Comparison of ENCODE assay signal across 8 mouse cellular contexts in genomic region chr7:16845820-16846167, GRCm38 (mm10). TPM values are rescaled to one million over a fixed set of nuclear protein-coding genes. Genes with fewer than 3 reads are reported as not detected.
DNase-seq lines count a peak whose midpoint lies in the region; ATAC-seq and TF ChIP-seq lines count a peak whose summit lies in the region.

No protein-coding gene starts in this region.

- no peaks in the 10 kb centered on the region for H3K9me3 ChIP-seq in megakaryocyte, embryonic 14.5 days
- H3K9me3 ChIP-seq in intestine, postnatal 0 days (ENCODE audit: control insufficient read depth): no peaks in the 10 kb centered on the region
- no peaks in the 10 kb centered on the region for H3K9me3 ChIP-seq in neural tube, embryonic 15.5 days (replicated peaks)

- H3K27me3 ChIP-seq in megakaryocyte, embryonic 14.5 days (replicated peaks): no peaks in the 10 kb centered on the region
- H3K27me3 ChIP-seq in intestine, postnatal 0 days (replicated peaks; ENCODE audit: control insufficient read depth, insufficient read depth, low read length): no peaks in the 10 kb centered on the region
- no peaks in the 10 kb centered on the region for H3K27me3 ChIP-seq in neural tube, embryonic 15.5 days (replicated peaks)

- 48% methylated on average over 10 of the region's 10 CpGs for WGBS in intestine, postnatal 0 days
- 40% methylated on average over 10 of the region's 10 CpGs for WGBS in neural tube, embryonic 15.5 days

- peak overlapping the region; percentile 92 for H3K4me3 ChIP-seq in gastrocnemius, adult 2 months
- H3K4me3 ChIP-seq in megakaryocyte, embryonic 14.5 days (replicated peaks): peak overlapping the region; percentile 93
- H3K4me3 ChIP-seq in intestine, postnatal 0 days (ENCODE audit: low read depth, low read length): peak overlapping the region; percentile 76
- H3K4me3 ChIP-seq in neural tube, embryonic 15.5 days (replicated peaks): 0 out of 2 replicates have a peak overlapping the region, but pooled peaks have one; percentile 59

- no peak for ATAC-seq in megakaryocyte, adult 5-6 weeks (ENCODE audit: poor library complexity, severe bottlenecking)
- ATAC-seq in intestine, postnatal 0 days: 0 out of 2 replicates have a peak, but pooled peaks have one; percentile 7
- no peak for ATAC-seq in neural tube, embryonic 15.5 days (ENCODE audit: low FRiP score)
- no peak for ATAC-seq in granulocyte monocyte progenitor cell, adult 5-6 weeks (replicated peaks; ENCODE audit: poor library complexity, severe bottlenecking)

- peak overlapping the region; percentile 93 for H3K27ac ChIP-seq in gastrocnemius, adult 2 months
- H3K27ac ChIP-seq in intestine, postnatal 0 days (ENCODE audit: low read depth, low read length): peak overlapping the region; percentile 76
- H3K27ac ChIP-seq in neural tube, embryonic 15.5 days (replicated peaks): no peak overlapping the region

- peak overlapping the region; percentile 84 for H3K4me2 ChIP-seq in intestine, postnatal 0 days (replicated peaks; ENCODE audit: low read depth)
- peak overlapping the region; percentile 98 for H3K4me2 ChIP-seq in neural tube, embryonic 15.5 days

- intact Hi-C loops in gastrocnemius, adult 2 months (cut with DNase I): no loop called here

- H3K9ac ChIP-seq in intestine, postnatal 0 days (ENCODE audit: low read depth, low read length): no peak overlapping the region
- no peak overlapping the region for H3K9ac ChIP-seq in neural tube, embryonic 15.5 days (replicated peaks)

- DNase-seq in gastrocnemius, adult 2 months: no peak
- no peak for DNase-seq in gastrocnemius, postnatal 10 days
- no peak for DNase-seq in cerebellum, adult 11-12 months

- TF ChIP-seq CTCF in gastrocnemius, adult 2 months (IDR thresholded peaks at IDR 0.05): no peak
- no peak for TF ChIP-seq CTCF in intestine, postnatal 0 days (IDR thresholded peaks at IDR 0.05; ENCODE audit: low read depth)

- H3K4me1 ChIP-seq in megakaryocyte, embryonic 14.5 days: peaks cover 67% of the 10 kb centered on the region
- H3K4me1 ChIP-seq in intestine, postnatal 0 days (replicated peaks; ENCODE audit: control insufficient read depth, insufficient read depth, low read length): no peaks in the 10 kb centered on the region
- peaks cover 45% of the 10 kb centered on the region for H3K4me1 ChIP-seq in neural tube, embryonic 15.5 days

- peaks cover 66% of the 10 kb centered on the region for H3K36me3 ChIP-seq in megakaryocyte, embryonic 14.5 days (replicated peaks; ENCODE audit: low read length)
- peaks cover 28% of the 10 kb centered on the region for H3K36me3 ChIP-seq in intestine, postnatal 0 days (ENCODE audit: control insufficient read depth, insufficient read depth)
- H3K36me3 ChIP-seq in neural tube, embryonic 15.5 days: peaks cover 29% of the 10 kb centered on the region

RNA-seq across cellular contexts. Expression of gene Prkd2, which starts 3.1 kb away (rescaled TPM):
- 1 to 10 TPM; 3.9 to 8.2 TPM for total RNA-seq in gastrocnemius, adult 2 months (2021)
- 10 to 100 TPM in 1 of 2 experiments, 1 to 10 TPM in 1; 9.8 to 14.0 TPM for total RNA-seq in gastrocnemius, postnatal 10 days (2021)
- 54.4 and 70.1 TPM in 2 replicates for polyA plus RNA-seq in megakaryocyte, embryonic 14.5 days (2012; ENCODE audit: insufficient read depth, low replicate concordance)
- 8.8 and 14.0 TPM in 2 replicates for total RNA-seq in megakaryocyte, adult 5-6 weeks (2015)
- 9.4 and 10.1 TPM in 2 replicates for total RNA-seq in megakaryocyte, adult 5-6 weeks (2017)
- 9.2 and 11.2 TPM in 2 replicates for polyA plus RNA-seq in intestine, postnatal 0 days (2015; fragmentation: Nextera tagmentation; extraction: Ambion mirVana)
- polyA plus RNA-seq in neural tube, embryonic 15.5 days (2015; fragmentation: Nextera tagmentation; extraction: Ambion mirVana): 5.0 and 8.4 TPM in 2 replicates
- 9.6 and 14.6 TPM in 2 replicates for total RNA-seq in granulocyte monocyte progenitor cell, adult 5-6 weeks (2014; fragmentation: Nextera tagmentation)
- 3.4 and 11.9 TPM in 2 replicates for total RNA-seq in granulocyte monocyte progenitor cell, adult 5-6 weeks (2017)

RNA-seq across cellular contexts. Expression of gene Fkrp, which starts 29.3 kb away (rescaled TPM):
- 10 to 100 TPM; 51.2 to 58.3 TPM for total RNA-seq in gastrocnemius, adult 2 months (2021)
- total RNA-seq in gastrocnemius, postnatal 10 days (2021): 10 to 100 TPM; 23.2 to 23.3 TPM
- 14.8 and 21.1 TPM in 2 replicates for polyA plus RNA-seq in megakaryocyte, embryonic 14.5 days (2012; ENCODE audit: insufficient read depth, low replicate concordance)
- 8.1 and 12.4 TPM in 2 replicates for total RNA-seq in megakaryocyte, adult 5-6 weeks (2015)
- 8.1 and 10.6 TPM in 2 replicates for total RNA-seq in megakaryocyte, adult 5-6 weeks (2017)
- polyA plus RNA-seq in intestine, postnatal 0 days (2015; fragmentation: Nextera tagmentation; extraction: Ambion mirVana): 12.3 and 12.7 TPM in 2 replicates
- polyA plus RNA-seq in neural tube, embryonic 15.5 days (2015; fragmentation: Nextera tagmentation; extraction: Ambion mirVana): 48.4 and 50.4 TPM in 2 replicates
- 8.1 and 10.5 TPM in 2 replicates for total RNA-seq in granulocyte monocyte progenitor cell, adult 5-6 weeks (2014; fragmentation: Nextera tagmentation)
- 9.3 and 11.0 TPM in 2 replicates for total RNA-seq in granulocyte monocyte progenitor cell, adult 5-6 weeks (2017)

RNA-seq across cellular contexts. Expression of gene Dact3, which starts 29.3 kb away (rescaled TPM):
- total RNA-seq in gastrocnemius, adult 2 months (2021): 1 to 10 TPM in 1 of 2 experiments, under 1 TPM in 1; 0.99 to 1.7 TPM
- 10 to 100 TPM in 1 of 2 experiments, 1 to 10 TPM in 1; 9.5 to 10.9 TPM for total RNA-seq in gastrocnemius, postnatal 10 days (2021)
- 3.3 and 10.9 TPM in 2 replicates for polyA plus RNA-seq in megakaryocyte, embryonic 14.5 days (2012; ENCODE audit: insufficient read depth, low replicate concordance)
- 0.09 and 0.23 TPM in 2 replicates for total RNA-seq in megakaryocyte, adult 5-6 weeks (2015)
- 0.15 and 0.16 TPM in 2 replicates for total RNA-seq in megakaryocyte, adult 5-6 weeks (2017)
- 3.4 and 3.7 TPM in 2 replicates for polyA plus RNA-seq in intestine, postnatal 0 days (2015; fragmentation: Nextera tagmentation; extraction: Ambion mirVana)
- polyA plus RNA-seq in neural tube, embryonic 15.5 days (2015; fragmentation: Nextera tagmentation; extraction: Ambion mirVana): 3.7 and 4.8 TPM in 2 replicates
- total RNA-seq in granulocyte monocyte progenitor cell, adult 5-6 weeks (2014; fragmentation: Nextera tagmentation): not detected in 2 replicates
- total RNA-seq in granulocyte monocyte progenitor cell, adult 5-6 weeks (2017): 0.31 and 0.69 TPM in 2 replicates

RNA-seq across cellular contexts. Expression of gene Strn4, which starts 30.1 kb away (rescaled TPM):
- total RNA-seq in gastrocnemius, adult 2 months (2021): 10 to 100 TPM; 16.2 to 16.6 TPM
- 10 to 100 TPM; 42.3 to 46.1 TPM for total RNA-seq in gastrocnemius, postnatal 10 days (2021)
- polyA plus RNA-seq in megakaryocyte, embryonic 14.5 days (2012; ENCODE audit: insufficient read depth, low replicate concordance): 83.0 and 118 TPM in 2 replicates
- total RNA-seq in megakaryocyte, adult 5-6 weeks (2015): 25.7 and 27.6 TPM in 2 replicates
- total RNA-seq in megakaryocyte, adult 5-6 weeks (2017): 45.9 and 50.0 TPM in 2 replicates
- 33.7 and 35.8 TPM in 2 replicates for polyA plus RNA-seq in intestine, postnatal 0 days (2015; fragmentation: Nextera tagmentation; extraction: Ambion mirVana)
- polyA plus RNA-seq in neural tube, embryonic 15.5 days (2015; fragmentation: Nextera tagmentation; extraction: Ambion mirVana): 139 and 156 TPM in 2 replicates
- 36.8 and 50.4 TPM in 2 replicates for total RNA-seq in granulocyte monocyte progenitor cell, adult 5-6 weeks (2014; fragmentation: Nextera tagmentation)
- total RNA-seq in granulocyte monocyte progenitor cell, adult 5-6 weeks (2017): 47.0 and 63.5 TPM in 2 replicates

RNA-seq across cellular contexts. Expression of gene Gng8, which starts 45.8 kb away (rescaled TPM):
- total RNA-seq in gastrocnemius, adult 2 months (2021): not detected
- total RNA-seq in gastrocnemius, postnatal 10 days (2021): 1 to 10 TPM; 1.3 to 2.7 TPM
- not detected in 2 replicates for polyA plus RNA-seq in megakaryocyte, embryonic 14.5 days (2012; ENCODE audit: insufficient read depth, low replicate concordance)
- not detected in 2 replicates for total RNA-seq in megakaryocyte, adult 5-6 weeks (2015)
- total RNA-seq in megakaryocyte, adult 5-6 weeks (2017): 0.48 TPM in 1 of 2 replicates, not detected in the other
- polyA plus RNA-seq in intestine, postnatal 0 days (2015; fragmentation: Nextera tagmentation; extraction: Ambion mirVana): 4.7 and 5.3 TPM in 2 replicates
- polyA plus RNA-seq in neural tube, embryonic 15.5 days (2015; fragmentation: Nextera tagmentation; extraction: Ambion mirVana): 4.0 and 4.1 TPM in 2 replicates
- not detected in 2 replicates for total RNA-seq in granulocyte monocyte progenitor cell, adult 5-6 weeks (2014; fragmentation: Nextera tagmentation)
- 0.26 and 0.62 TPM in 2 replicates for total RNA-seq in granulocyte monocyte progenitor cell, adult 5-6 weeks (2017)
